Mouse (Mus musculus): ENCODE results near the gene Eif6. TPM values are rescaled to one million over a fixed set of nuclear protein-coding genes. Genes with fewer than 3 reads are reported as not detected.

Gene Eif6
- total and polyA plus RNA-seq, 2 experiments from 2014 or later: 91.9 to 145 TPM

DNA sequence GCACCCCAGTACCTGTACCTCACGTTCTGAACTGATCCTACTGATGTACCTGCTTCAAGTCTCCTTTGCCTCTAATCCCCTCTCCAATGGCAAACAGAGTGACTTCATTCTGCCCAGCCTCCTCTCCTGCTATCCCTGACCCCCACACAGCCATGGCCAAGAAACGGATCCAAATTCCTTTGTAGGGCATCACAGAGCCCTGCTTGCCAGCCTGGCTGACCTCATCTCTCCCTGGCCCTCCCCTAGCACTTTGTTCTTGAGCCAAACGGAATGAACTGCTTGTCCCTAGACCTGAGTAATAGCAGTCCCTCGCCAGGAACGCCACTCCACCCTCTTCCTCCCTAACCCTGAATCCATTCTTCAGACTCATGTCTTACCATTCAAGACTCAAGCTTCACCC is 20.2 kb downstream of the Eif6 start:
- WGBS: 66% methylated on average over 5 of the region's 5 CpGs
- no peak for TF ChIP-seq CTCF (IDR thresholded peaks at IDR 0.05; ENCODE audit: low read depth)
- no peak overlapping the region for H3K4me3 ChIP-seq (ENCODE audit: low read depth, low read length)
- no peak overlapping the region for H3K9ac ChIP-seq
- no peaks in the 10 kb centered on the region for H3K9me3 ChIP-seq (ENCODE audit: low read length)
- H3K4me1 ChIP-seq (ENCODE audit: insufficient read depth): no peaks in the 10 kb centered on the region
- peaks cover 38% of the 10 kb centered on the region for H3K36me3 ChIP-seq (ENCODE audit: insufficient read depth)
- no peak overlapping the region for H3K27ac ChIP-seq (ENCODE audit: low read depth, low read length)
- no peak overlapping the region for H3K4me2 ChIP-seq (ENCODE audit: low read depth)
- no peak for DNase-seq
- H3K27me3 ChIP-seq (ENCODE audit: insufficient read depth, low read length): no peaks in the 10 kb centered on the region
- no peak for ATAC-seq

DNA sequence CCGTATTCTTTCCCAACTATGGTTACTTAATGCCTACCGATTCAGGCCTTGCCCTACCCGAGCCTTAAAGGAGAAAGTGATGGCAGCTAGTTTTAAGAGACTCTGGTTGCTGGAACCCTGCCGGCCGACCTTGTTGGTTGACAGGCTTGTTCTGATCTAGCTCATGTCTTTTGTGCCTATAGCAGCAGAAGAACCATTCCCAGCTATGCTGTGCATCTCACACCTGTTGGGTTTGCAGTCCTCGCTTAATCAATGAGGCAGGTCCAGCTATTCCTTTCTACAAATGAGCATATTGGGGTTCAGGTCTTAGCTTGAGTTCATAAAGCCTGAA is 20.8 kb downstream of the Eif6 start:
- ATAC-seq: no peak
- WGBS: 90% methylated on average over 6 of the region's 6 CpGs

DNA sequence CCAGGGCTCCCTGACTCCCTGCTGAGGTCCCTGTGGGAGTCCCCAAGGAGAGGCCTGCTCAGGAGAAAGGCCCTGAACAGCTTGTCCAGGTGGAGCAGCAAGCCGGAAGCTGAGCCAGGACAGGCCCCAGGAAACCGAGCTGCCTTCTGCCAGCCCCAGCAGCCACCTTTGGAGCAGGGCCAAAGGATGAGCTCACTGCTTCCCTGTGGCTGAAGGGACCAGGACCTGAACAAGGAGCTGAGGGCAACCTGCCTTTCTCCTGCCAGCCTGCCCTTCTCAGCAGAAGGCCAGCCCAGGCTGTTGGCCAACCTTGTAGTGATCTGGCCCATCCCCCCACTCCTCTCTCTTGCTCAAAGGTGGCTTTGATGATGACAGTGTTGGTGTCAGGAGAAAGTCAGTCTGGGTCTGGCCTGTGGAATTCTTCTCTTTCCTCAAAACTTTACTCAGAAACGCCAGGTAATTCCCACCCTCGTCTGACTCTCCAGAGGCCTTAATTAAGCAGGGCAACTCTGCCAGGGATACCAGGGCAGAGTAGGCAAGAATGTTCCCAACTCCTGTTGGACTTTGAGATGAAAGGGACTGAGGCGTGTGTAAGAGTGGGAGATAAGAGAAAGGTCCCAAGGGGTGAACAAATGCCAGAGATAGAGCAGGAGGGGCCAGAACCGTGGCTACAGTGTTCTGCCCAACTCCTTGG is 21.3 kb downstream of the Eif6 start:
- ATAC-seq (no peak), DNase-seq (no peak)
- no peaks in the 10 kb centered on the region for H3K4me1 ChIP-seq (ENCODE audit: insufficient read depth)
- no peak overlapping the region for H3K9ac ChIP-seq
- H3K9me3 ChIP-seq (ENCODE audit: low read length): no peaks in the 10 kb centered on the region
- whole genome bisulfite sequencing: 51% methylated on average over 6 of the region's 6 CpGs
- H3K4me3 ChIP-seq (ENCODE audit: low read depth, low read length): no peak overlapping the region
- H3K4me2 ChIP-seq (ENCODE audit: low read depth): no peak overlapping the region
- peaks cover 34% of the 10 kb centered on the region for H3K36me3 ChIP-seq (ENCODE audit: insufficient read depth)
- H3K27me3 ChIP-seq (ENCODE audit: insufficient read depth, low read length): no peaks in the 10 kb centered on the region
- no peak overlapping the region for H3K27ac ChIP-seq (ENCODE audit: low read depth, low read length)
- no peak for TF ChIP-seq CTCF (IDR thresholded peaks at IDR 0.05; ENCODE audit: low read depth)

More for the DNA sequence above, 20.8 kb downstream of the Eif6 start:
- TF ChIP-seq CTCF (IDR thresholded peaks at IDR 0.05; ENCODE audit: low read depth): no peak
- Histone ChIP-seq H3K27me3 (ENCODE audit: insufficient read depth, low read length) (no peaks in the 10 kb centered on the region), H3K9ac (no peak overlapping the region), H3K4me3 (ENCODE audit: low read depth, low read length) (no peak overlapping the region), H3K9me3 (ENCODE audit: low read length) (no peaks in the 10 kb centered on the region), H3K27ac (ENCODE audit: low read depth, low read length) (no peak overlapping the region), H3K4me1 (ENCODE audit: insufficient read depth) (no peaks in the 10 kb centered on the region), H3K36me3 (ENCODE audit: insufficient read depth) (peaks cover 34% of the 10 kb centered on the region), H3K4me2 (ENCODE audit: low read depth) (no peak overlapping the region)
- no peak for DNase-seq

DNA sequence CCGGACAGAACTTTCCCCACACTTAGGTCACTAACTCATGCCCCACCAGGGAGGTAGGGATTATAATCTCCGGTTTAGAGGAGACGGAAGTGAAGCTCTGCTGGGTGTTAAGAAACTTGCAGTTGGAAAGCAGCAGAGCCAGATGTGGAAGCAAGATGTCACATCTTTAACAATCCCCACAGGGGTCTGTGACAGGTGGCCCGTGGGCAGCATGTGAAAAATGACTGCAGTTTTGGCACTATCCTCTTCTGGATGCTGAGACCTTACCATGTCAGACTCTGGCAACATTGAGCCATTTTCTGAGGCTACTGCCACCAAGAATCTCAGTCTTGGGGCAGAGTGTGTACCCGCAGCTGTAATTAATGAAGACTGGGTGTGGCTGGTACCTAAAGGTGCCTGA is 22.7 kb downstream of the Eif6 start:
- WGBS: 72% methylated on average over 5 of the region's 5 CpGs
- no peak for DNase-seq
- Histone ChIP-seq H3K36me3 (ENCODE audit: insufficient read depth) (peaks cover 40% of the 10 kb centered on the region), H3K9ac (no peak overlapping the region), H3K4me3 (ENCODE audit: low read depth, low read length) (no peak overlapping the region), H3K4me1 (ENCODE audit: insufficient read depth) (no peaks in the 10 kb centered on the region), H3K9me3 (ENCODE audit: low read length) (no peaks in the 10 kb centered on the region), H3K27ac (ENCODE audit: low read depth, low read length) (no peak overlapping the region), H3K4me2 (ENCODE audit: low read depth) (no peak overlapping the region), H3K27me3 (ENCODE audit: insufficient read depth, low read length) (no peaks in the 10 kb centered on the region)
- TF ChIP-seq CTCF (IDR thresholded peaks at IDR 0.05; ENCODE audit: low read depth): no peak
- ATAC-seq: no peak

DNA sequence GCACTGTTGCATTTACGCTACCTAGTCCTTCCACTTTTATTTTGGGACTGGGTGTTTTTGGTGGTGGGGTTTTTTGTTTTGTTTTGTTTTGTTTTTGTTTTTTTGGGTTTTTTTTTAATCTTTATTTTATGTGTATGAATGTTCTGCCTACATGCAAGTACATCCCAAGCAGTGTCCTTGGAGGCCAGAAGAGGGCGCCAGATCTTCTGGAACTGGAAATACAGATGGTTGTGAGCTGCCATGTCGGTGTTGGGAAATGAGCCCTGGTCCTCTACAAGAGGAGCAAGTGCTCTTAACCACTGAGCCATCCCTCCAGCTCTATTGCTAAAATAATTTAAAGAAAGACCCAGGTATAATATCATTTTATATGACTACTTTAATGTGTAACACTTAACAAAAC is 24.0 kb downstream of the Eif6 start:
- H3K27ac ChIP-seq (ENCODE audit: low read depth, low read length): no peak overlapping the region
- peak; percentile 38 for TF ChIP-seq CTCF (IDR thresholded peaks at IDR 0.05; ENCODE audit: low read depth)
- H3K9ac ChIP-seq: no peak overlapping the region
- no peak overlapping the region for H3K4me3 ChIP-seq (ENCODE audit: low read depth, low read length)
- DNase-seq: no peak
- no peaks in the 10 kb centered on the region for H3K4me1 ChIP-seq (ENCODE audit: insufficient read depth)
- ATAC-seq: no peak
- no peaks in the 10 kb centered on the region for H3K9me3 ChIP-seq (ENCODE audit: low read length)
- peaks cover 47% of the 10 kb centered on the region for H3K36me3 ChIP-seq (ENCODE audit: insufficient read depth)
- no peaks in the 10 kb centered on the region for H3K27me3 ChIP-seq (ENCODE audit: insufficient read depth, low read length)
- no peak overlapping the region for H3K4me2 ChIP-seq (ENCODE audit: low read depth)
- 57% methylated on average over 3 of the region's 3 CpGs for WGBS

DNA sequence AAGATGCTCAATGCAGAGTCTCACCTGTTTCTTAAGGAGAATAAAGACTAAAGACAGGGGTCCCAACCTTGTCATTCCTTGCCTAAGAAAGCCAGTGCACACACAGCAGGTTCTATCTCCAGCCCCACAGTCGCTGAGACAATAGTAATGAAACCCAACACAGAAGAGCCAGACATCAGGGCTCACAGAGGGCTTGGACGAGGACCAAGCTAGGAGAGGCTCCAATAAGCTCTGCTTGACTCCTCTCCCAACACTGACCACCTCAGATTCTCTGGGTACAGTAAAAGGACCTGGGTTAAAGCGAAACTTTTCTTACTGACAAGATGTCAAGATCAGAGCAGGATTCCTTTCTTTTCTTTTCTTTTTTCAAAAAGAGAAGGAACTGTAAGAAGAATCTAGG is 28.1 kb downstream of the Eif6 start:
- Histone ChIP-seq H3K27ac (ENCODE audit: low read depth, low read length) (no peak overlapping the region), H3K4me3 (ENCODE audit: low read depth, low read length) (no peak overlapping the region), H3K4me2 (ENCODE audit: low read depth) (no peak overlapping the region), H3K9me3 (ENCODE audit: low read length) (no peaks in the 10 kb centered on the region), H3K9ac (no peak overlapping the region), H3K4me1 (ENCODE audit: insufficient read depth) (no peaks in the 10 kb centered on the region), H3K36me3 (ENCODE audit: insufficient read depth) (peaks cover 50% of the 10 kb centered on the region), H3K27me3 (ENCODE audit: insufficient read depth, low read length) (no peaks in the 10 kb centered on the region)
- DNase-seq (no peak), ATAC-seq (no peak)
- TF ChIP-seq CTCF (IDR thresholded peaks at IDR 0.05; ENCODE audit: low read depth): no peak
- WGBS: 58% methylated on average over 3 of the region's 3 CpGs

DNA sequence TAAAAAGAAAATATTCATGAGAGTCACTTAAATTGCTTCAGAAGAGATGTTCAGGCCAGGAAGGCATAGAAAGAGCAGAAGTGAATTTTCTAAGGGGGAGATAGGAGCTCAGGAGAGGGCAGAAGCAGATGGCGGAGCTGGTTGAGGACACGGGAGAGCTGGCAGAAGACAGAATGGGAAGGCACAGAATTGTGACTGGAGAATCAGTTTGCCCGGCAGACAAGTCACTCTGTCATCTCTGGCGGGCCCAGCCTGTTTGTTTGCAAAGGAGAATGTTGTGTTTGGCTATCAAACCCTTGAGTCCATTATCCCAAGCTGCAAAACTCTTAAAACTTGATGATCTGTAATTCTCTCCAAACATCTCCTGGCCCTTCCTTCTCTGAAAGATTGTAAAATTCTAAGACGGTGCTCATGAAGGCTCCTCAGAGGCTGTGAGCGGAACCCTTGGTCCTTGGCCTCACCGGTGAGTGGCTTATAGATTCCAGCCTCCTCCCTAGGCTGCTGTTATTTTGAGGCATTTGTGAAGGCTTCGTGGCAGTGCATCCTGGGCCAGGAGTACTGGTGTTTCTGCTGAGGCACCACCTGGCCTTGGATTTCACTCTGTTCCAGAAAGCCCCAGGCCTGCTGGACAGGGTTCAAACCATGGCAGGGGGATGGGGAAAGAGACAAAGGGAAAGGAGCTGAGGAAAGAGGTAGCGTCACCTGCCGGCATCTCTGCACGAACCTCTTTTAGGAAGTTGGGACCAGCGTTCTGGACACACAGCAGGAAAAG is 31.9 kb downstream of the Eif6 start:
- no peak for TF ChIP-seq CTCF (IDR thresholded peaks at IDR 0.05; ENCODE audit: low read depth)
- Histone ChIP-seq H3K27me3 (ENCODE audit: insufficient read depth, low read length) (no peaks in the 10 kb centered on the region), H3K9ac (no peak overlapping the region), H3K27ac (ENCODE audit: low read depth, low read length) (no peak overlapping the region), H3K4me1 (ENCODE audit: insufficient read depth) (no peaks in the 10 kb centered on the region), H3K36me3 (ENCODE audit: insufficient read depth) (peaks cover 37% of the 10 kb centered on the region), H3K9me3 (ENCODE audit: low read length) (no peaks in the 10 kb centered on the region), H3K4me2 (ENCODE audit: low read depth) (no peak overlapping the region), H3K4me3 (ENCODE audit: low read depth, low read length) (no peak overlapping the region)
- ATAC-seq (no peak), DNase-seq (no peak)
- 79% methylated on average over 12 of the region's 12 CpGs for WGBS
